Mouse (Mus musculus): ENCODE results near the gene Dolpp1.
A peak's percentile ranks its signal among the peaks of the same experiment; 100 is the strongest.
"Not testable (repeated sequence)": the region's sequence is repeated elsewhere in the genome, so short reads cannot be mapped to it uniquely, and the experiment has no call there.

The Dolpp1 gene

GRCm38 (mm10) chr2:30408452-30409100 lies 16.5 kb downstream of the Dolpp1 start:
- DNase-seq (ENCODE audit: low read depth in 2 of 2, low spot score in 2 of 2), result no peak

DNA sequence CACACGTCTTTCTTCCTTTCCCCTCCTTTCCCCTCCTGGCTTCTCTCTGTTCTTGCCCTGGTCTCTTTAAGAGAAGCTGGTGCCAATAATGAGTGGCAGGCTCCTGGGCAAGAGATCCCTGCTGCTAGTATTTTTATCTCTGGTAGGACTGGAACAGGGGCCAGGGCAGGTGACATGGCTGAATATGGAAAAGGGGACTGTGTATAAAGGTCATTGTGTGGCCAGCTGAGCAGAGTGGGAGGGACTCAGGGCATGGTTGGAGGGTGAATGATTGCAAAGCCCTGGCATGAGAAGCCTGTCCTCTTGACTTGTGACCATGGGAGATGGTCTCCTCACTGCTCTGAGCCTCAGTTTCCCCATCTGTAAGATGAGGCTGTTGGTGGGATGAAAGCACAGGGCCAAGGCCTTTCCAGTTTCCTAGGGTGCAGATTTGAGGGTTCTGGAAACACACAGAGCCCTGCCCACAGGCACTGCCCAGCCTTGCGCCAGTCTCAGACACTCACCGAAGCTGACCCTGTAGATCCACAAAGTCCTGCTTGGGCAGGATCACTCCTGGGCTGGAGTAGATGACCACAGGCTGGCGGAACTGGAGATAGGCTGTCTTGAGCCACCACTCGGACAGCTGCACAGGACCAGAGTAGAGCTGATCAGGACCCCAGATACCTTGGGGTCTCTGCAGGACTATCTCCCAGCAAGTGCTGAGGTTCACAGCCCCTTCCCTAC lies 17.6 kb downstream of the Dolpp1 start:
- no peak for DNase-seq (ENCODE audit: low read depth in 2 of 2, low spot score in 2 of 2)

GRCm38 (mm10) chr2:30413038-30413973 lies 21.3 kb downstream of the Dolpp1 start:
- DNase-seq (ENCODE audit: low read depth in 2 of 2, low spot score in 2 of 2), result no peak

DNA sequence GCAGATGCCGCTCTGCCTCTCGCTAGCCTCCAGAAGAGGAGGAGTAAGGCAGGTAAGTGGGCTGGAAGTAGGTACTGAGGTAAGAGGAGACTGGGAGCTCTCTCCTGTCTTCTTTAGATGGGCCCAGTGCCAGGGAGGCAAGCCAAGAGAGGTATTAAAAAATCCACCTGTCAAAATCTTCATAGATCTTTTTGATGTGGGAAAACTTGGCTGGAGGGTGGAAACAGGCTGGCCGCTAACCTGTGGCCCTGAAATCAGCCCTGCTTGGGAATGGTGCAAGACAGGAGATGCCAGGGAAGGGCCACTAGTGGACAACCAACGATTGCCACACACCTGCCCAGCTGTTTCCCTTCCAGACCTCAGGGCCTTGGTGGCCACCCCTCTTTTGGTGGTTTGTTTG lies 22.0 kb downstream of the Dolpp1 start:
- DNase-seq (ENCODE audit: low read depth in 2 of 2, low spot score in 2 of 2), result no peak

- no peak for DNase-seq (ENCODE audit: low read depth in 2 of 2, low spot score in 2 of 2)
Measured at GRCm38 (mm10) chr2:30414681-30415080, 22.6 kb downstream of the Dolpp1 start.

GRCm38 (mm10) chr2:30415157-30415935 lies 23.3 kb downstream of the Dolpp1 start, which contains the start of gene Crat:
Gene Crat, minus strand, starts transcription at chr2:30415813.
- no peak for DNase-seq (ENCODE audit: low read depth in 2 of 2, low spot score in 2 of 2)

DNA sequence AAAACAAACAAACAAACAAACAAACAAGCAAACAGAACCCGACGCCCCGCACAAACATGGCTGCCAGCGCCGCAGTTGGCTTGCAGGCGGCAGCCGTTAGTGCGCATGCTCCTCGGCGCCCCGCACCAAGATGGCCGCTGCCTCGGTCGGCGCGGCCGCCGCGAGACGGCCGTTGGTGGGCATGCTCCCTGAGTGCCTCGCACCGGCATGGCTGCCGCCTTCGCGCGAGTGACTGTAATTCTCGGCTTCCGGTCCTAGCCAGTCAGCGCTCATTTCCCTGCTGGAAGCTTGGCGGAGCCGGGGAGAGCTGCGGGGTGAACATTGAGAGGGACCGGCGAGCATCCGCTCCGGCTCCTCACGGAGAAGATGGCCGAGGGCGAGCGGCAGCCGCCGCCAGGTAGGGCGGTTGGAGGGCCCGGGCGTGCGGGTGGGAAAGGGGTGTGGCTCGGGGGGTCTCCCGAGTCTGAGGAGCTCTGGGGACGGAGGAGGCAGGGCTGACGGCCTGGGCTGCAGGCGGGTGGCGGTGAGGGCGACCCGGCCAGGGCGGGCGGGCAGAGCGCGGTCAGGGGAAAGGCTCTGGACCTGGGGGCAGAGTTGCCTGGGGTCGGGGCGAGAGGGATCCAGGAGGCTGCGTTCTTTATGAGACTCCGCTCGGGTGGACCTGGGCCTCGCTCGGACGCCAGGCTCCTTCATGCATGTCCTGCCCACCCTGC lies 24.0 kb downstream of the Dolpp1 start, which contains the start of gene Ptpa:
TSS of gene Ptpa (plus strand) at position 104 of the 713 bp plus-strand sequence.
- peak; percentile 91 for DNase-seq (ENCODE audit: low read depth in 2 of 2, low spot score in 2 of 2)

DNA sequence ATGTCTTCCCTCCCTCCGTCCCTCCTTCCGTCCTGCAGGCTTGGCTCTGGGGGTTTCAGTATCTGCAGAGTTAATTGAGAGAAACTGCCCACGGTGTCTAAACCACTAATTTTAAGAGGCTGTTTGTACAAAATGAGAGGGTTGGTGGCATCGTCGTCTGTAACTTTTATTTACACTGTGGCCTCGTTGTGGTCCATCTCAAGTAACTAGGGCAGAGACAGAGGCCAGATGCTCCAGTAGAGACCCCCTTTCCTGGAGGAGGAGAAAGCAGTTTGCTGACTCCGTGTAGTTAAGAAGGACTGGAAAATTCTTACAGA lies 24.6 kb downstream of the Dolpp1 start:
- no peak for DNase-seq (ENCODE audit: low read depth in 2 of 2, low spot score in 2 of 2)

DNA sequence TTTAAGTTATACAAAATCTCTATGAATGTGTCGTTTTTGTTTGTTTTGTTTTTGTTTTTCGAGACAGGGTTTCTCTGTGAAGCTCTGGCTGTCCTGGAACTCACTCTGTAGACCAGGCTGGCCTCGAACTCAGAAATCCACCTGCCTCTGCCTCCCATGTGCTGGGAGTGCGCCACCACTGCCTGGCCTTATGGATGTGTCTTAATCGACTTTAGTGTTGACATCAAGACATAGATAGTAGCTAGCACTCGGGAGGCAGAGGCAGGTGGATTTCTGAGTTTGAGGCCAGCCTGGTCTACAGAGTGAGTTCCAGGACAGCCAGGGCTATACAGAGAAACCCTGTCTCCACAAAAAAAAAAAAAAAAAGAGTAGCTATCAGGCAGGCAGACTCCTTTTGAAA lies 25.1 kb downstream of the Dolpp1 start:
- DNase-seq (ENCODE audit: low read depth in 2 of 2, low spot score in 2 of 2), result not testable (repeated sequence)

GRCm38 (mm10) chr2:30417595-30418165 lies 25.6 kb downstream of the Dolpp1 start:
- DNase-seq (ENCODE audit: low read depth in 2 of 2, low spot score in 2 of 2), result no peak

GRCm38 (mm10) chr2:30418259-30418658 lies 26.2 kb downstream of the Dolpp1 start:
- no peak for DNase-seq (ENCODE audit: low read depth in 2 of 2, low spot score in 2 of 2)

GRCm38 (mm10) chr2:30419112-30419511 lies 27.1 kb downstream of the Dolpp1 start:
- DNase-seq (ENCODE audit: low read depth in 2 of 2, low spot score in 2 of 2), result no peak

GRCm38 (mm10) chr2:30421432-30421831 lies 29.4 kb downstream of the Dolpp1 start:
- no peak for DNase-seq (ENCODE audit: low read depth in 2 of 2, low spot score in 2 of 2)

GRCm38 (mm10) chr2:30429156-30429555 lies 37.1 kb downstream of the Dolpp1 start:
- no peak for DNase-seq (ENCODE audit: low read depth in 2 of 2, low spot score in 2 of 2)

DNA sequence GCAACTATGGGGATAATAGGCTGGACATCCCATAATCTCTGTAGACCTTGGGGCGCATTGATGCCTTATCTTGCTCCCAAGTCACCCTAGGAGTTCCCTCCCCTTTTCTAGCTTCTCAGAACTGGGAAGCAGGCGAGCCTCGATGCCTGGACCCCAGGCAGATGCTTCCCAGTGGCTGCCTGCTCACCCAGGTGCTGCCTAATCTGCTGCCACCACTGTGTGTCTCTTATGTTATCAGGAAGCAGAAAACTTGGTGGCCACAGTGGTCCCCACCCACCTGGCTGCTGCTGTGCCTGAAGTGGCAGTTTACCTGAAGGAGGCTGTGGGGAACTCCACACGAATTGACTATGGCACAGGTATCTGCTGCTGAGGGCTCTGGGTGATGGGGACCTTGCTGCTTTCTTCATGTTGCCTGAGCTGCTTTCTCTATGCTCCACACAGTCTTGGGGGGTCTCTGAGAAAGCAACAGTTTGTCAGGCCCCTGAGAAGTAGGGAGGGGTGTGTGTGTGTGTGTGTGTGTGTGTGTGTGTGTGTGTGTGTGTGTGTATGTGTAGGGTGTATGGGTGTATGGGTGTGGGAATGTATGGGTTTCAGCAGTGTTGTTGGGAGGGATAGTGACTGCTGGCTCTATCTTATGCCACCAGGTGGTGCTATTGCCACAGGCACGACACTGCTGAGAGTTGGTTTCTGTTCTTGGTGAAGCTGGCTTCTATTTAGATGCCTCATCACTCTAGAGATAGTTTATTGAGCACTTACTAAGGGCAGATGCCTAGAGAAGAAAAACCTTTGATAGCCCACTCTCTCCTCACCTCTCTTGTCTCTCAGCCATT lies 43.5 kb downstream of the Dolpp1 start:
- DNase-seq (ENCODE audit: low read depth in 2 of 2, low spot score in 2 of 2), result peak; percentile 66 to 72

DNA sequence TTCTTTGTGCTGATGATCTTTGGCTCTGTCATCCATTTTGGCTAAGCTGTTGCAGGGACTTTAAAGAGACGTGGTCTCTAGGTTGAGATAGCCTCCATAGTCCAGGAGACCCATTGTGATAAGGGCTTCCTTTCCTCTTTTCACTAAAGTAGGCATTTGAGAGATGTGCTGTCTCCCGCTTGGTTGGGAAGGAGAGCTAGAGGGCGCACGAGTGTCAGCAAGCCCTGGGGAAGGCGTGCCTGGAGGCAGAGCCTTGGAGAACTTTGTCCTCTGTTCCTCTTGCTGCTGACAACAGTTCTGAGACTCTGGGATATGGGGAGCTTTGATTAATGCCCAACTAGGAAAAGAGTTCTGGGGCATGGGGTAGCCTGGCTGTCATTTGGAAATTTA lies 44.1 kb downstream of the Dolpp1 start:
- no peak for DNase-seq (ENCODE audit: low read depth in 2 of 2, low spot score in 2 of 2)

DNA sequence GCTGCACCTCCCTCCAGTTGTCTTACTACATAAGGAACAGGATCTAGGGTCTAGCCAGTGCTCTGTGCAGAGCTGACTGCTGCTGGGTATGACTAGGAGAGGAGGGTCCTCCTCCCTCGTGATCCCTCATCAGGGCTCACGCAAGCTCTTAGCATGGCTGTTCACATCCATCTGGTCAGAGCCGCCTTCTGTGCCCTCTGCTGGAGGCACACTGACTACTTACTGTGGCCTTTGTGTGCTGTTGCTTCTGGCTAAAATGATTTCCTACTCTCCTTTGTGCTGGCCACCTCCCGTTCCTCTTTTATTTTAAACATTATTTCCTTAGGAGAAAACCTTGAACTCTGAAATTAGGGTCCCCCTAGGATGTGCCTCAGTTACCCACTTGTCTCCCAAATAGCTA lies 44.8 kb downstream of the Dolpp1 start:
- DNase-seq (ENCODE audit: low read depth in 2 of 2, low spot score in 2 of 2), result no peak

GRCm38 (mm10) chr2:30437791-30438190 lies 45.7 kb downstream of the Dolpp1 start:
- no peak for DNase-seq (ENCODE audit: low read depth in 2 of 2, low spot score in 2 of 2)

- no peak for DNase-seq (ENCODE audit: low read depth in 2 of 2, low spot score in 2 of 2)
Measured at GRCm38 (mm10) chr2:30439631-30440030, 47.6 kb downstream of the Dolpp1 start.

Data from CD8-positive naive resting alpha-beta T cell, adult 2 months (primary cell).